Mouse (Mus musculus): ENCODE data around the gene Azin2. TPM values are rescaled to one million over a fixed set of nuclear protein-coding genes. Genes with fewer than 3 reads are reported as not detected.
A peak's percentile ranks its signal among the peaks of the same experiment; 100 is the strongest.

Azin2 gene
- total RNA-seq (2022) = 100 to 1,000 TPM in 1 of 4 experiments, 10 to 100 TPM in 3; 46.0 to 102 (median 75.5) TPM

DNA sequence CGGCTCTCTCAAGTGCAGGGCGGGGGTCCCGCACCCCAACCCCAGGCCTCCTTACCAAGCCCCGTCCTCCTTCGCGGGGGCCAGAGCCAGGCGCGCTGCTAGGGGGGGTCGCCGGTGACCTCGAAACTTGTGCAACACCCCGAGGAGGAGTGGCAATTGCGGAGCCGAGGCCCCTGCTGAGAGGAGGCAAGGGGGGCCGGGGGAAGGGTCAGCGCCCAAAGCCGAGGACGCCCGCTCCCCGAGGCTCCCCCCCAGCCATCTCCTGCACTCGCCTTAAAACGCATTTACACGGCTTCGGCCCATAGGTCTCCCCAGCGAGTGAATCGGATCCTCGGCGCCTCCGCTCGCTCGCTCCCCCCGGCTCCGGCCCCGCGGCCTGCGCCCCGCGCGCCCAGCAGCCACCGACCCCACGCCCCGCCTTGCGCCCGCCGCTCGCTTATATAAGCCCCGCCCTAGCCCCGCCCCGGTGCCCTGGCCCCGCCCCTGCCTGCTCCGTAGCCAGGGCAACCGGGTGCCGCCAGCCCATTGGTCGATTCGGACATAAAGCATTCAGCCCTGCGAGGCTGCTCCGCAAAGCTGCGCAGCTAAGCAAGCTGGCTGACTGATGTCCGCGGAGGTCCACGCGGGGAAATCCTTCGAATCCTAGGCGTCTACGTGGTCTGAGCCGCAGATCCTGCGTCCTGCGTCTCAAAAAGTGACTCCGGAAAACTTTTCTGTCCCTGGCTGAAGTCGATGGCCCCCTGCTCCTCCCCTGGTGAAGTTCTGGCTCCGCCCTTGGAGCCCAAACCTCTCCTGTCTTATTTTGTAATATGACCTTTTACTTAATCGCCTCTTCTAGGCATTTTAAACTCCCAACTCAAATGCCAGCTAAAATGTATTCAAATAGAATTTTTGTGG, at the start of gene Azin2:
Gene Azin2, minus strand, starts transcription at position 414 of the 897 bp plus-strand sequence.
- DNase-seq = peak; percentile 88

DNA sequence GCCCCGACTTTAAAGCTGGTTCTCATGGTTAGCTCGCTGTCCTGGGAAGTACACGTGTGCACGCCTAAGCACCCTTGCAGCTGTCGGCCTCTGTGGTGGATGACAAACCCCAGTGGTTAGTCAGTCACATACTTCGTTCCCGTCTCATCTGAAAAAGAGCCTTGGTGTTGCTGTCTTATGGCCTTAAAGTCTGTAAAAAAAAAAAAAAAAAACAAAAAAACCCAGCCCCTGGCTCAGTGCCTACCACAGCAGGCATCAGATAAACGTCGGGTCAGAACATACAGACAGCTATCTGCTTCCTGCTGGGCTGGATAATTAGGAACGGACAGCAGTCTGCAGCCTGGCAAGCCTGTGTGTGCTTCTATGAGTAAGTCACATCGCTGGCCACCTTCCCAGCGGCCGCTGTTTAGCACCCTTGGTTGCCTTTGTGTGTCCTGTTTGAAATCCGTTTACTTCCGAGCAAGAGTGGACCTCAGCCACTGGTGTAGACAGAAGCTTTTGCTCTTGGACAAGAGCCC, 49.4 kb upstream of the Azin2 start:
- DNase-seq = no peak

DNA sequence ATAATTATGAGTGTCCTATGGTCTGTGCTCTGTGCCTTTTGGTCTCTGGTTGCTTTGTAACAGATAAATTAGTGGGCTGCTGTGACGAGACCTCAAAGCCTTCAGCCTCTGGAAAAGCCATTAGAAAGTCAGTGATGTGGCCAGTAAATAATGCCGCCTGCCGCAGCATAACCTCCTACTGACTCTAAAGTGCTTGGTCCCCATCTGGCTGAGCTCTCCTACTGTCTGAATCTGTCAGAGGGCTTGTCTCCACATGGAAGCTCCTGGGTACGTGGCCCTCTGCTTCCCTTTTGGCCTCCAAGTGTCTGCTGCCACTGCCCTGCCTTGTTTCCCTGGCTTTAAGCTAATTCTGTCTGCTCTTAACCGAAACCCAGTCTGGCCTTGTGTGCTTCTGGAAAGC, 47.3 kb upstream of the Azin2 start:
- no peak for DNase-seq

DNA sequence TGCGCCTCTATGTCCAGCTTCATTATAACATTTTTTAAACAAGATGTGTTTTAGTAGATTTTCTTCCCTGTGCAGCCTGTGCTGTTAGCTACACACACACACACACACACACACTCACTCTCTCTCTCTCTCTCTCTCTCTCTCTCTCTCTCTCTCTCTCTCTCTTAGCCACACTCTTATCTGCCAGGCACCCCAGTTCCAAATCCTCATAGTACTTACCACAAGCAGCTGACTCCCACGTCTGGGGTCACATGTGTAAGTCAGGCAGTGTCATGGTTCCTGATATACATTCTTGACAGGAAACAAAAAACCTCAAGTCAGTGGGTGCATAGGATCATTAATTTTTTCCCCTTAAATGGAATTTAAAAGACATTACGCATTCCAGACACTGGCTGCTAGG, 46.4 kb upstream of the Azin2 start:
- DNase-seq = no peak

DNA sequence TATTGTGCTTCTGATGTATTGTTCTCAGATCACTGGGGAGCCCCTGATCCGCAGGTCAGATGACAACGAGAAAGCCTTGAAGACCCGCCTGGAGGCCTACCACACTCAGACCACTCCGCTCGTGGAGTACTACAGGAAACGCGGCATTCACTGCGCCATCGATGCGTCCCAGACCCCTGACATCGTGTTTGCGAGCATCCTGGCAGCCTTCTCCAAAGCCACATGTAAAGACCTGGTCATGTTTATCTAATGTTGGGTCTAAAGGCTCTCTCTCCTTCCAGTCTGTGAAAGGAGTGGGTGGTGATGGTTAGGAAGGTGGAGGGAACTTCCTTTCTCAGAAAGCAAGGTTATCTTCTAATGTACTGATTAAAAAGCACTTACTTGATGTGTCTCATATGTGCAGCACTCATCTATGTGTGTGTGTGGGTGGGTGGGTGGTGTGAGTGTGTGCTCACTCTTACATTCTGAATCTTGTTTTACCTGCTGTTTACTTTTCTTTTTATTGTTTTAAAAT, 45.8 kb upstream of the Azin2 start:
- no peak for DNase-seq

DNA sequence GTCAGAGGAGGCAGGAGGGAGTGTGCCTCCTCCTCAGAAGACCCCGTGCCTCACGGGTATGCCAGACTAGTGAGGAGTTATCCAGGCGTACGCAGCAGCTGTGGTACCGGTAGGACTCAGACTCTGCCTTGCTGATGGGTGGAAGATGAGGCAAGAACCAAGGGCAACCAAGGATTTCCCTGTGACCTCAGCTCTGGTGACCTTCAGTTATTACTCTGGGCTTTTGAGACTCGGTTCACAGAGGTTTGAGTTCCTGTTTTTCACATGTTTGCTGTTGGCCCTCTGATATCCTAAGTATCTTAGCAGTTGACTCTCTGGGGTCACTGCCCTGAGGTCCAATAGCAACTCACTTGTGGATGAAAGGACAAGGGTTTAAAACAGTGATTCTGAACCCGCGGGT, 41.5 kb upstream of the Azin2 start:
- DNase-seq = no peak

DNA sequence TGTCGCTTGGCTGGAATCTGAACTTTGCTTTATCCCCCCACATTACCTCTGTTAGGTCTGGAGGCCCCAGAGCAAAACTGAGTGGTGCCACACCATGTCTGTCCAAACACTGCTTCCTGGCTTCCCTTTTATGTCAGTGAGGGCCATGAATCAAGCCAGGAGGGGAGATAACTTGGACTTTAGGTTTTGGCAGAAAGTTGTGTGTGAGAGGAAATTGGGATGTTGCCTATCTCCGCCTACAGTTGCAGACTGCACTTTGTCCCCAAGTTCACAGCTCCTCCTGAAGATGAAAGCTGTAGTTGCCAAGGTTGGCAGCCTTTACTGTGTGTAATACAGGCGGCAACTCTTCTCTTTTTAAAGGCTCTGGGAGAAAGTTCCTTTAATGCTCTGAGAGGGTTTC, 38.5 kb upstream of the Azin2 start:
- no peak for DNase-seq

DNA sequence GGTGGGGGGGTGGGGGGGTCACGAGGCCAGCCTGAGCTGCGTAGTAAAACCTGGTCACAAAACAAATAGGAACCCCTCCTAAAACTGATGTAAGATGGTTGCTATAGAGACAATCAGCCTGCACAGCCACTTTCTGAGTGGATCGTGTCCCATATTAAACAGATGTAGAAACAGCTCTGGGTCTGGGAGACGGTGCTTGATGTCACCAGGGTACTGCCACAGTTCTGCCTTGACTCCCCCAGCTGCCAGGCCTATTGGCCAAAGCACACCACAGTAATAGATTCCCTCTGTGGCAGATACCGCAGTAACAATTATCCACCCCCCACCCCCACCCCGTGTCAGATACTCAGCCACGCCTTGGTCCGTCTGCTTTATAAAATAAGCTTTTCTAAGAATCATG, 36.2 kb upstream of the Azin2 start:
- no peak for DNase-seq

DNA sequence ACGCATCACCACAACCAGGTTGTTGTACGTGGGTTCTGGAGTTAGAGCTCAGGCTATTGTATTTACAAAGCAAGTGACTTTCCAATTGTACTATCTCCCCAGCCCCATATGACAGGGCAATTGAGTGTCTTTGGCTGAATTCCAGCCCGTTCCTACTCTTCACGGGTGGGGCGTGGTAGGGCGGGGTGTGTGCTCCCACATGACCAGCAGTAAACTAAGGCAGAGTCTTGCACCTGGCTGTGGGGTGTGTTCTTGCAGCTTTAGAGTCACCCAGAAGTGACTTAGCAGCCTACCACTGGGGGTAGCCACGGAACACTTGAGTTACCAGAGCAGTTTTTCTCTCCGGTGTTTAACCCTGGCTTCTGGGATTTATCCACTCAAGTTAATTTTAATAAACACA, 35.0 kb upstream of the Azin2 start:
- no peak for DNase-seq

DNA sequence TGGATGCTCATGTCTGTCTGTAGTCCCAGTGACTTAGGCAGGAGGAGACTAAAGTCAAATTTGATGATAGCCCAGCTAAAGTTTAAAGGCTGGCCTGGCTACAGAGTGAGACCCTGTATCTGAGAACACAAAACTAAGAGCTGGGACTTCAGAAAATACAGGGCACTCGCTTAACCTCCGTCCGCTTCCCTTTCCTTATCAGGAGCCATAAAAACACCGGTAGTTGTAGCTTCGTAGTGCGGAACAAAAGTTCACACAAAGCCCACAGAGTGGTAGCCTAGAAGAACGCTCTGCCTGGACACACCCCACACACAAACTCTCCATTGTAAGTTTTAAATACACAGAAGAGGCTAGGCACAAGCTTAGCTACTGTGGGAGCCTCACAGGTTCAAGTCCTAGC, 33.0 kb upstream of the Azin2 start:
- no peak for DNase-seq

DNA sequence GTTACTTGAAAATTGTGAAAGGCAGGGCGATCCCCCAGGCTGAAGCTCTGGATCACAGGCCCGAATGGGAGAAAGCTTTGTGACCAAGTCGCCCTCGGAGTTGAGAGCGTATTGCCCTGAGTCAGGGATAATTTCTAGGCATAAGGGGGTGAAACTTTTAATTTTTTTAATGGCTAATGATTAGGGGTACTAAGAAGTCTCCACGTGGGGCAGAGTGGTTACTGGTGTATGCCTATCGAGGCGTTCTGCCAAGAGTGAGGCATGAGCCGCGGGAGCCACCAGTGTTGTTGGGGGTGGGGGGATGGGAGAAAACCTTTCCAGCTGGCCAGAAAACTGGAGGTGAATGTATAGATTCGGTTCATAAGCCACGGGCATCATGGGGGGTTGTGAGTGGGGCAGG, 31.4 kb upstream of the Azin2 start:
- no peak for DNase-seq

DNA sequence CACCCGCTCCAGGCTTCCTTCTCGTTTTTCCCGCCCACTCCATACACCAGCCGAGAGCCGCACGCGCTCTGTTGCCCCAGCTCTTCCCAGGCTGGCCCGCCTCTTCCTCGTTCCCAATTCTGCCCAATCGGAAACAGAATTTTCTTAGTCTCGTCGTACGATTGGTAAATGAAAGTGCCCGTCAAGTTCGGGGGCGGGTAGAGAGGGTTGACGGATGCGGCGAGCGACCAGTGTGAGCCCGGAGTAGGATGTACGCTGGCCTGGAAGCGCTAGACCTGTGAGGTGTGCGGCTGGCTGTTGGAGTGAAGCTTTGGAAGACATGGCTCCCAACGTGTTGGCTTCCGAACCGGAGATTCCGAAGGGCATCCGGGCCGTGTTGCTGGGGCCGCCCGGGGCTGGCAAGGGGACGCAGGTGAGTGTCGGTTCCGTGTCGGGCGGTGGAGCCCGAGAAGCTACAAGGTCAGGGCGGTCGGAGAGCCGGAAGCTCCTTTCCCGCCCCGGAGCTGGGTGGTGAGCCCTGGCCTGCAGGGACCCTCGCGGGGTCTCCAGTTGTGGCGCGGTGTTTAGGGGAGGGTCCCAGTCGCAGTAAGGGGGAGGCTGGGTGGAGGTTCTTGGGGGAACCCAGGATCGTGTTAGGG, 30.9 kb upstream of the Azin2 start:
- DNase-seq = peak; percentile 95

DNA sequence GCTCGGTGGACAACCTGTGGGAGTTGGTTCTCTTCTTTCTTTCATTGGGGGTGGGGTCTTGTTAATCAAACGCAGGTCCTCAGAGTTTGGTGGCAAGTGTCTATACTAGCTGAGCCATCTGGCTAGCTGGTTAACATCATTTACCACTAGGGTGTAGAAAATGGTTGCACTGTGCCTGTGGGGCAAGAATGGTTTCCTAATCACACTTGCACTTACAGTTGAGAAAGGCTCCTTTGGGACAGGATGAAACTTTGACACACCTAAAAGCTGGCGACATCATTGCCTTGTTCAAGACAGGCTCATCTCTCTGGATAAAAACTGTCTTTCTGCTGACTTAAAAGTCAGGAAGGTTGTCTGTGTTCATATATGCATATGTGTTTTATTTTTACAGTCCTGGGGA, 29.9 kb upstream of the Azin2 start:
- no peak for DNase-seq

DNA sequence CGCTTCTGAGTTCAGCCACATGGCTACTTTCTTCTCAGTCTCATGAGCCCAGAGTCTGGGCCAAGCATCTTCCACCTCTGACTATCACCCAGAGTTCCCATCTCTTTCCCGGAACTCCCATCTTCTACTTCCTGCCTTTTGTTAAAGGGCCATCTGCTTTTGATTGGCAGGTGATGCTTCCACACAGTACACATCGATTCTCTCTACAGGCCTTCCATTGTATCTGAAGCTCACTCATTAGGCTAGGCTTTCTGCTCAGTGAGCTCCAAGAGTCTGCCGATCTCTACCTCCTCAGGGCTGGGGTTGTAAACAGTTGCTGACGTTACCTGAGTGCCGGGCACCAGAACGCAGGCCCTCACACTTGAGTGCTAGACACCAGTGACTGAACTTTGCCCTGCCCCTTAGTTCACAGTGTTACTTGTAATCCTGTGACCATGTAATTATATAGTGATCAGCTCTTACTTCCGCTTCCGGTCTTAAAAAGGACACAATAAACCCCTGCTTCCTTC, 29.3 kb upstream of the Azin2 start, which contains the start of gene Ak2:
Gene Ak2, plus strand, starts transcription at position 459 of the 509 bp plus-strand sequence.
- DNase-seq = no peak

DNA sequence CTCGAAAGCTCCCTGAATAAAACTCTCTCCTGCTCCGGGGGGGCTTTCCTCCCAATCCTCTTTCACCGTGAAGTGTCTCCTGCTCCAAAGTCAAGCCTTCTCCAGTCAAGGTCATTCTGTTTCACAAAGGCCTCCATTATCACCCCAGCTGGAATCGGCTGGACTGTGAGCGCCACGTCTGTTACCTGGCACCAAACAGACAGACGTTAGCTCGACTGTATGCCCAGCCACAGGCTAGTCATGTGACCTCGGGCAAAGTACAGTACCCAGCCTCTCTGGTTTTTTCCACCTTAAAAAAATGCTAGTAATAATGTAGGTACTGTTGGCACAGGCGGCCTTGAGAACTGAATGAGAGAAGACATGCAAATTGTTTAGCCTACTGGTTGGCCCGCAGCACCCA, 27.4 kb upstream of the Azin2 start:
- no peak for DNase-seq

DNA sequence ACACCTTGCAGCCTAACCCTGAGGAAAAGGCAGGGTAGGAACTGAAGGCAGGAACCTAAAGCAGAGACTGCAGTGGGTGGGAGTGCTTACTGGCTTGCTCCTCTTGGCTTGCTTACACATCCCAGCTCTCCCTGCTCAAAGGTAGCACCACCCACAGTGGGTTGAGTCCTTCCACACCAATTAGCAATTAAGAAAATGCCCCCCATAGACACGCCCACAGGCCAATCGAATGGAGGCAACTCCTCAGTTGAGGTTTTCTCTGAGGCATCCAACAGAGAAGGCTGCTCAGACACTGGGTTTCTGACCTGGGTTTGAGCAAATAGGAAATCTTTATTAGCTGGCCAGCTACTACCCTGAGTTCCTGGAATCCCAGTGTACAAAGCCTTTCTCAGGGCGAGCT, 26.7 kb upstream of the Azin2 start:
- DNase-seq = no peak

DNA sequence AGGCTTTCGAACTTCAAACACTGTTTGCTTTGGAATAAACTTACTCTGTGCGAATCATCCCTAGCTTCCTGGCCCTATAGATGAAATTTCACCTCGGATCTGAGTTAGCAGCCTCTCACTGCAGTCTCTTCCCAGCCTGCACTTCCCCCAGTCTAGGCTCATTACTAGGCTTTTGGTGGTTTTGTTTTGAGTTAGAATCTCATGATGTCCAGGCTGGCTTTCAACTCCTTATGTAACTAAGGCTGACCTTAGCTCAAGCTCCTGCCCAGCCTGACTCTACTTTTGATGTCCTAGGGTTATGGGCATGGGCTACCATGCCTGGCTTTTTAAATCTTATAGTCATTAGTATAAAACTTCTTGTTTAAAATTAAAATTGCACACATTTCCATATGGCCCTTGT, 22.4 kb upstream of the Azin2 start:
- no peak for DNase-seq

DNA sequence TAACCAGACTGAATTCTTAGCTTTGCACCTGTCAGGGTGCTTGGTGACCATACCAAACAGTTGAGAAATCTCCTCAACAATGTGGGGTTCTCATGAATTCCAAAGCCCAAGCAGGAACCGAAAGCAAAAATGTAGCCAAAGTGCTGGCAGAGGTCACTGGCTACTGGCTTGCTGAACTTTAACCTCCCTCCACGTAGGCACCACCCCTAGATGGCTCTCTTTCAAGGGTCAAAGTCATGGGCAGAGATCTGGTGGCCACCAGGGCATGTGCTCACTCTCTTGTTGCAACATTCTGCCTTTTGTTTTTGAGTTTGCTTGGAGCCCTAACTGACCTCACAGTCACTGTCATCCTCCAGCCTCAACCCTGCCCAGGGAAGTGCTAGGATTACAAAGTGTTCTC, 21.4 kb upstream of the Azin2 start:
- peak; percentile 46 for DNase-seq

DNA sequence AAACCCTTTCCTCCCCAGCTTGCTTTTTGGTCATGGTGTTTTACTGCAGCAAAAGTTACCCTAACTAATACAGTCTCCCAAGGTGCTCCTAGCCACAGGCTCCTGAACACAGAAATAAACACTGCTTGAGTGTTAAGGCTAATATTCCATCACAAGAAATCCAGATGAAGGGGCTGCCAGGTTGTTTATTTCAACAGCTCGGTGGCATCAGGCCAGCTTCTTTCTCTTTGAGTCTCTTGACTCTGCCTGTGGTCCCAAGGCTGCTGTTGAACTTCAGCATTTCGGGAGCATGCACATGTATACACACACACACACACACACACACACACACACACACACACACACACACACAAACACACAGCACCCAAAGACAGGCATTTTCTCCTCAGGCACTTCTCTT, 20.9 kb upstream of the Azin2 start:
- DNase-seq = no peak

DNA sequence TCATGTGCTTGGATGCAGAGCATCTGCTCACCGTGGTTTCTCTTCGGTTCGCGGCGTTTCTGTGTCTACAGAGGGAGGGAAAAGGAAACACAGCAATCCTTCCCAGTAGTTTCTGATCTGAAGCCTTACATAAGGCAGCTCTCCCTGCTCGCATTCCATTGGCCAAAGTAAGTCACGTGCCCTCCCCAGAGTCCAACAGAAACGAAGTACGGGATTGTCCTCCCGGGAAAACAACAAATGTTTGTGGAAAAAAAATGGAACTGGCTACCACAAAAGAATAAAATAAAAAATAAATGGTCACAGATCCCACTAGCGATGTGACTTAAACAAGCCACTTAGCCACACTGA, 19.6 kb upstream of the Azin2 start:
- no peak for DNase-seq

DNA sequence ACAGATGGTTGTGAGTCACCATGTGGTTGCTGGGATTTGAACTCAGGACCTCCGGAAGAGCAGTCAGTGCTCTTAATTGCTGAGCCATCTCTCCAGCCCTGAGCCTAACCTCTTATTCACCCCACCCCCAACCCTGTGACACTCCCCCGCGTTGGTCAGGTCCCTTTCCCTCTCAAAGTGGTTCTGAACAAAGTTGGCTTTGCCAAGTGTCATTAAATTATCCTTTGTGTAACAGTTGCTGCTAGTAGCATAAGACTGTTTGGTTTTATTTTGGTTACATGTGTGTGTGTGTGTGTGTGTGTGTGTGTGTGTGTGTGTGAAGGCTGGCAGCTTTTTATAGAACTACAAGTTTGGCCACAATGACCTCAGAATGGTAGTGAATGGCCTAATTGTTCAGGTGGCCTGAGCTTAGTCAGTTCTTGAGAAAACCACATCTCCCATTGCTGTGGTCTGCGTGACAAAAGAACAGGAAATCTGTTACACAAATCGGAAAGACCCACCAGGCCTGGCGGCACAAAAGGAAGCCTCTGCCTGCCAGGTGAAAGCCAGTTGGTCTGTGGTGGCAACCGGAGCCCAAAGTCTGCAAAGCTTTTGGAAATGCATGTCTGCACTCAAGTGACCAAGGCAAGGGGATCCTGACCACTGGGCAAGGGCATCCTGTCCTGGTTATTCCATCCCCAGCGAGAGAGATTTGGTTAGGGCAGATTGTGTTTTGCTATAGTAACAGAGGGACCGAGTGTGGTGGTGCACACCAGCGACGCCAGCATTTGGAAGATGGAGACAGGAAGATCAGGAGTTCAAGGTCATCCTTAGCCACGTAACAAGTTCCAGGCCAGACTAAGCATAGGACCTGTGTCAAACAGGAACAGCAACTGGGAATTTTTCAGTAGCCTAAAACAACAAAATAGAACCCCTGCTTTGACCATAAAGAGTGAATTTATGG, 18.9 kb upstream of the Azin2 start:
- no peak for DNase-seq

DNA sequence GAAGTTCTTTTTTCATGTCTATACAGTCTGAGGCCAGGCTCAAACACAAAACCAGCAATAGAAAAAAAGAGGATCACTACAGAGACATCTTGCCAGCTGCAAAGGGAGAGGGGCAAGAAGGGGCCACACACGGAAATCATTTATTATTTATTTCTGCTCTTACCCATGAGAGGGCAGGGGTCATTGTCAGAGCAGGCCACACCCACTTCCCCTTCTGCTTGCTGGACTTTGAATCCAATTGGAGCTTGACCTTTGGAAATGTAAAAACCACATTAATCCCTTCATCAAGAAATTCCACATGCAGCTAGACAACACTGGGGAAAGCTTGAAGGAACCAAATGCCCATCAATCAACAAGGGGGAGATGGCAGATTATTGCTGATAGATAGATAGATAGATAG, 16.4 kb upstream of the Azin2 start:
- no peak for DNase-seq
